Mouse (Mus musculus) embryonic fibroblast, embryonic 13.5 days (primary cell): Measurements from ENCODE around the gene Krt87.

Experiments used
- CTCF ChIP-seq: IDR thresholded peaks from 2 replicates; pipeline ENCODE4 v1.5.1; 2011; ENCODE audit warnings: mild to moderate bottlenecking, control low read depth, low read length, moderate library complexity, borderline replicate concordance; ENCODE audit not compliant: insufficient read depth
- POLR2A ChIP-seq: IDR thresholded peaks from 2 replicates; pipeline ENCODE4 v1.6.1; 2011; ENCODE audit warnings: low read depth, mild to moderate bottlenecking, control low read depth, low read length, moderate library complexity

DNA sequence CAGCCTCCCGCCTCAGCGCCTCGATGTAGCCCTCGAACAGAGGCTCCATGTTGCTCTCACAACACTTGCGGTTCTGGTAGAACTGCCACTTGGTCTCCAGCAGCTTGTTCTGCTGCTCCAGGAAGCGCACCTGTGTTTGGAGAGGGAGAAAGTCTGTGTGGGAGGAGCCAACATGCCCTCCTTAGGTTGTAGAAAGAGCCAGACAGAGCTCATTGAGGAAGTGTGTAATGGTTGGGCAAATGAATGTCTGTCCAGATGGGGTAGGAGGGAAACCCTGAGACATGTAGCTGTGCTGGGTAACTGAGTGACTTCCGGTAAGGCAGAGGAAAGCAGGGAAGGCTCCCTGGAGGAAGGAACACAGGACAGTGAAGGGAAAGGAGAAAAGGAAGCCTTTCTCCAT, 2.0 kb downstream of the Krt87 start:
- TF ChIP-seq POLR2A (no peak), CTCF (no peak)
